Mouse (Mus musculus) frontal cortex, postnatal 14 days (tissue): ENCODE data around the gene Cntn4.

ENCODE experiments used
- DNase-seq, 2 experiments: peaks; one replicate each; pipeline ENCODE4 v3.0.0; 2022; ENCODE audit warnings: low spot score in 2 of 2

Gene Cntn4

DNA sequence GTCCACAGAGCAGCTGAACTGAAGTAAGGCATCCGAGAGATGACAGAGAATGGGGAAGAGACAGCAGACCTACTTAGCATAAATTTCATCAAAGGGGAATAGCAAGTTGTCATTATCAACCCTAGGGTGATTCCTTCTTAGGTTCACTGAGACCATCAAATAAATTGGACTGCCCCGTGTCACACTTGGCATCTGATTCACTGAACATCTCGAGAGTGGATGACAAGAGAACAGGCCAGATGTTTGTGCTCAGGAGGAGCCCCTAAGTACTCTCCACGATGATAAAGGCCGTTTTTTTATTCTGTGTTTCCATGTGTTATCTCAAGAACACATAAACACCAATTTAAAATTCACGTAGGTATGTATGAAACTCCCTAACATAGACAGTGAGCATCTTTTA, 780.7 kb downstream of the Cntn4 start:
- no peak for DNase-seq

DNA sequence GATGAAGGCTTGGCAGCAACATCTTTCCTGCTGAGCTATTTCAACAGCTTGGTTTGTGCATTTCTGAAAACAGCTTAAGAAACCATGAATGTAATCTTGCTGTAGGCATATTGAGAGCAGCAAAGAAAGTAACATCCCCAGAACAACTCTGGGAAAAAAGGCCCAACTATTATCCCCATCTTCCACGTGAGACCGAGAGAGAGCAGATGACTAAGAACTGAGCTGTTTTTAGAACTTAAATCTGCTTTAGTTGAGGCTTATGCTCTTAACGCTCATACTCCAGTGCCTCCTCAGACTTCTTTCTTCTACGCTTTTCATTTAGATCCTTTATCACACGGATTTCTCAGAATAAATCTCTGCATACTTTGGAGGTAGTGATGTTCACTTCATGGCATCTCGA, 784.9 kb downstream of the Cntn4 start:
- no peak for DNase-seq

GRCm38 (mm10) chr6:106463857-106464256, 786.4 kb downstream of the Cntn4 start:
- no peak for DNase-seq

GRCm38 (mm10) chr6:106465766-106466165, 788.3 kb downstream of the Cntn4 start:
- DNase-seq: no peak

DNA sequence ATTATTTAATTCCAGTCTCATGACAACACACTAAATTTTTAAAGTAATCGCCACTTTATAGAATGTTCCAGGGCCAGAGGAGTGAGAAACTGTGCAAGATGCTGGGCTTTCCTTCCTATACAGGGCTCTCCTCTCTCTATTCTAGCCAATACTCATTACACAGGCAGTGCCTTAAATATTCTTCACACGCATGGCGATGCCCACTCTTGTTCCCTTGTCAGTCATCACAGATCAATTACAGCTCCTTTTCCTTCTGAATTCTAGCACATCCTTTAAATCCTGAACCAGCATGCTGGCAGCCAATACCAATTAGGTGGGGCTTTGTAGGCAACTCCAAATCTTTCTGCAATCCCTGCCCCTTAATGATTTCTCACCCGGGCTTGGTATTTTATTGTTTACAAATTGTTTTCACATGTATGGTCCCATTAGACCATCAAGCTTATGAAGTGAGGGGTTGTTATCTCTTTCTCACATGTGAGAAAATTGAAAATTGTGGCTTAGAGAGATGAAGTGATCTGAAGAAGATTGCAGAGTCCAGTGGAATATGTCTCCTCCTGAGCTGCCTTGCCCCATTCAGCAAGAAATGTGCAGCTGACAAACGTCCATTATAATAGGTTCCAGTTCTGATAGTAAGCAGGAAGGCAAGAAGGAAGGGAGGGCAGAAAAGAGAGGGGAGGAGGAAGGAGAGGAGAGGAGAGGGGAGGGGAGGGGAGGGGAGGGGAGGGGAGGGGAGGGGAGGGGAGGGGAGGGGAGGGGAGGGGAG, 789.0 kb downstream of the Cntn4 start:
- no peak for DNase-seq

DNA sequence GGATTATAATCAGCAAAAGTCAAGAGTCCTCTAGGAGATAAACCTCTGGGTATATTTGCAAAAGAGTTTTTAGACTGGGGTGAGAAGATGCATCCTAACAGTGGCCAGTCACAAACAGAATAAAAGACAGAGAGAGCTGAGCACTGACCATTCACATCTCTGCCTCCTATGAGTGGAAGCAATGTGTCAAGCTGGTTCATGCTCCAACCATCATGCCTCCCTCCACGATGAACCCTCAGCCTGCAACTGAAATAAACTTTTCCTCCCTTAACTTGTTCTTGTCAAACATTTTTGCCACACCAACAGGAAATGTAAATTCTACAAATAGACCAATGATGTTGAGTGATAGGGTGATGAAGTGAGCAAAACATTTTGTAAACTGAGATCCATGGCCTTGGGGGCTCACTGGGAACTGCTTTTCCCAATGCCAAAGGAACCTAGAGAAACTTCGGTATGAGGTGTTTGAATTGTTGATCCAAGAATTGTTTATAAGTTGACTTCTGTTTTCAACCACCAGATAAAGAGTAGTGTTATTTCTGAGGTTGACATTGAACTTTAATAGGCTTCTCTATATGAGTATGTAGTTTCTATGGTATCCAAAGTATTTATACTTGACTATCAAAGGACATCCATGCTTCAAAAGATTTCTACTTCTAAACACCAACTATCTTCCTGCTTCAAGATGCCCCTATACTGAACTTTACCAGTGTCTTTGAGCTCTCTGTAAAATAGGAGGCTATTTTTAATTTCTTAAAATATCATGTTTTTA, 794.6 kb downstream of the Cntn4 start:
- DNase-seq: no peak

DNA sequence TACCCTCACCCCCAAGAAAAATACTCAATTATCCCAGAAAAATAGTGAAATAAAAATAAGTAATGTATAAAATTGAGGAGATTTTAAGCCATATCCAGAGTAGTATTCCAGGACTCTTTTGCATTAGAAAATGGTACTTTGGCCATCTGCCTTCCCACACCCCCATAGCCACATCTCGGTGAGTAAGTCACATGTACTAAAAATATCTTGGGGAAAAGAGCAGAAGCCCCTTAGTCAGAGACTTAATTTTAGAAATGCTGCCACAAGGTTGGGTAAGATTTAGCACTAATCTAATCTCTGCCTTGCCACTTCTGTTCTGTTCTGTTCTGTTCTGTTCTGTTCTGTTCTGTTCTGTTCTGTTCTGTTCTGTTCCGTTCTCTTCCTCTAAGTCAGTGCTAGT, 796.4 kb downstream of the Cntn4 start:
- DNase-seq: no peak

DNA sequence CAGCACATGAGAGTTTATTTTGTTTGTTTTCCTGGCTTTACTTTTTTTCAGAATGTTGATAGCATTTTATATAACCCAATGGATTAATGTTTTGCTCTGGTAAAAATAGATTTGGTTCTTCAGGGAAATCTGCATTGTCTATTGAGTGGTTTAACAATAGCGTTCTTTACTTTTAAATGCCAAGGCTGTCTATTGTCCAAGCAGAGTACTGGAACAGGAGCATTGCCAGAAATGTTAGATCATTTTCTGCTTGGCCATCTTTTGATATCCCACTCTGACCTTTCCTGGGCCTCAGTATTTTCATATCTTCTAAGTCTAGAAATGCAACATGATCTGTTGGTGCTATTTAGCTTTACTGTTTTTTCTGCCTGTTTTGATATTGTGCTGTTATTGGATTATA, 804.1 kb downstream of the Cntn4 start:
- DNase-seq: no peak

DNA sequence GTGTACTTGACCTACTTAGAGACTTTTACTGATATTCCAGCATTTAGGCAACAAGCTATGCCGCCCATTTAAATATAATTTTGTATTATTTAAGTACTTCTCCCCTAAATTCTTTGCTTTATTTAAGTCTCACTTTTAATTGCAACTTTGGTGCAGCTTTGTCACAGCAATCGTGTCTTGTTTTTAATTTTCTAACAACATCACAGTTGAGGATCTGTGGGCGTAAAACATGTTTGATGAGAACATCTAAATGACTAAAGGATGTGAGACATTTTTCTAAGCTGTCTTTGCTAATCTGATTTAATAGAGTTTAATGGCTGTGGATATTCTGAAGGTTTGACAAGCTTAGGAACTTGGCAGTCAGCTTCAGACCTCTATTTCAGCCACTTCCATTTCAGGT, 818.8 kb downstream of the Cntn4 start:
- no peak for DNase-seq

GRCm38 (mm10) chr6:106499166-106499565, 821.7 kb downstream of the Cntn4 start:
- DNase-seq: peak; percentile 14 to 17

DNA sequence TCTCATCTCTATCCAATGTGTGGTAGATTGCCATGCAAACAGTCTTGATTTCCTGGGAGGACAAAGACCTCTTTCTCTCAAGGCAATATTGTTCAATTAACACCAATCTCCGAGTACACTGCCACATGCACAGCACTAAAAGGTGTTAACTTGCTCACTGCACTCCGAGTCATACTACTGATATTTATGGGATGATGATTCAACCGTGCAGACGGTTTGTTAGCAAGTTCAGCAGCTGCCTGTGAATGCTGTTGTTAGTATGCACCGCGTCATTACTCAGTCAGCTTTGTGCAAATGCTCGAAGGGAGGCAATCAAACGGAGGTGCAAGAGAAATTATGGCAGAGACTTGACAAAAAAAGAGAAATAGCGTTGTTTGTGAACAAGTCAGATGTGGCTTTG, 826.5 kb downstream of the Cntn4 start:
- peak in 1 of 2 experiments; percentile 11 for DNase-seq

DNA sequence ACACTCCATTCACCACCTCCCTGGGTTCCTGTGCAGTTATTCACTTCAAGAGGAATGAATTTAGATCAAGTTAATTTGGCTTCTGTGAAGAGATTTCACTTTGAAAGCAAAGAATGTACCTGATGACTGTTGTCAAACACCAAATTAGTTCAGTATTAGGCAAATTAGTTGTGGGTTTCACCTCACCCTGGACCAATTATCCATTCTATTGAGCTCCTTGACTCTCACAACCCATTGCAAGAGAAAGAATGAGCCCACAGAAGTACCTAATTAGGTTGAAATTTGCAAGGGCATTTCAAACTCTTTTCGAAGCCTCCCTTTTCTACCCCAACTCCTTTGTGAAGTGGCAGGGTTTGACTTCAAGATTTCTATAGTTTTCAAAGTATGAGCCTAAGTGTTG, 842.9 kb downstream of the Cntn4 start:
- no peak for DNase-seq

GRCm38 (mm10) chr6:106543500-106543899, 866.0 kb downstream of the Cntn4 start:
- no peak for DNase-seq

DNA sequence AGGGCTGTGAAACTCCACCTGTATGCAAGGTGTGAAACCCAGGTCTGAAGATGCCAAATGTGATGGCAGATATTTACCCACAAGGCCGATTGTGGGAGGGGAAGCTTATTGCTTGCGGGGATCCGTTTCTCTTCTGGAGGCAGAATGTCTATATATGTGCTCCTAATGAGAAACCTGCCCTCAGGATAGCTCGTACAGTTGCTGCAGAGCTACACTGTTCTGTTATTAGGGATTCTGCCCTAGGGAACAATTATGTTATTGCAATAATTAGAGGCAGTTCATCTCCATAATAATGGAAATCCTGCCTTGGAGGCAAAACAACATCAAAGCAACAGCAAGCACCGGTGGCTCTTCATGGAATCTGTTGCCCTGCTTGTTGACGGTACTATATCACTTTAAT, 884.2 kb downstream of the Cntn4 start:
- DNase-seq: no peak

DNA sequence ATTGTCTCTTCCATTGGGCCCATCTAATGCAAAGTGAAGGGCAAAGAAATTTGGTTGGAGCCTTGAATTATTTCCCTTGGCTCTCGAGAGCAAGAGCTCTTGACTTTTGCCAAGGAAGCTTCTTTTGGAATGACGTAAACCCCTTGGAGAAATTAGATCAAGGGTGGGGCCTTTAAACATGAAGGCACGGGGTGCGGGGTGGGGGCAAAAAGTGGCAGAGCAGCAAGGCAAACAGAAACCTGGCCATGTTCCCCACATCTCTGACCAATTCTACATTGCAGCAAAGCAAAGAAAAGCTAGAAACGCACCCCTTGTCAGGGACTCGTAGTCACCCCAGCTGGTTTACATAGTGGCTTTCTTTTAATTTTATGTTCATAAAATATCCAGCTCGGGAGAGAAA, 887.9 kb downstream of the Cntn4 start:
- no peak for DNase-seq

DNA sequence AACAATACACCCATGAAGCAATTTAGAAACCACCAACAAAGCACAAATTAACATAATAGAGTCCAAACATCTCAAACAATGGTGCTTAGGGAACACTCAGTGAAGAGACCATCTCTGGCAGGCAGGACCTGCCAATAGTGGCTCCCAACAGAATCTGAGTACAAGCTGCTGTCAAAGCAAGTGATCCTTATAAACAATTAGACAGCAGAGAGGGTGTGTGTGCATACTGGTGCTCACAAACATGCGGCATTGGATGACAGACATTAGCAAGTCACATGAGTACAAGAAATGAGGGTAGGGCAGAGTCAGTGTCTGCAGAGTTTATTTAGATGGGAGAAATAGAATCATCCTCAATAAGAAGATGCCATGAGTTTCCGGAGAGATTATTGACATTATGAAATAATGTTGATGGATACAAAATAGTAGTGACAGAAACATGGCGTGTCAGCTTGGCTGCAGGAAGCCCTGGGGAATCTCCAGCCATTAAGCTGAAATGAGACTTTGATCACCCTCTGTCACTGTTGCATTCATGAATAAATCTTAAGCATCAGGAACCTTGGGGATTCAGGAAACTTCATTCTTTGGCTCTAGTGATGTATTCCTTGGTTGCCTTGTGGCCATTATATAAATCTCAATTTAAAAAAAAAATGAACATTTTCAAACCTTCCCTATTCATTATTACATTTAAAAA, 888.5 kb downstream of the Cntn4 start:
- no peak for DNase-seq

DNA sequence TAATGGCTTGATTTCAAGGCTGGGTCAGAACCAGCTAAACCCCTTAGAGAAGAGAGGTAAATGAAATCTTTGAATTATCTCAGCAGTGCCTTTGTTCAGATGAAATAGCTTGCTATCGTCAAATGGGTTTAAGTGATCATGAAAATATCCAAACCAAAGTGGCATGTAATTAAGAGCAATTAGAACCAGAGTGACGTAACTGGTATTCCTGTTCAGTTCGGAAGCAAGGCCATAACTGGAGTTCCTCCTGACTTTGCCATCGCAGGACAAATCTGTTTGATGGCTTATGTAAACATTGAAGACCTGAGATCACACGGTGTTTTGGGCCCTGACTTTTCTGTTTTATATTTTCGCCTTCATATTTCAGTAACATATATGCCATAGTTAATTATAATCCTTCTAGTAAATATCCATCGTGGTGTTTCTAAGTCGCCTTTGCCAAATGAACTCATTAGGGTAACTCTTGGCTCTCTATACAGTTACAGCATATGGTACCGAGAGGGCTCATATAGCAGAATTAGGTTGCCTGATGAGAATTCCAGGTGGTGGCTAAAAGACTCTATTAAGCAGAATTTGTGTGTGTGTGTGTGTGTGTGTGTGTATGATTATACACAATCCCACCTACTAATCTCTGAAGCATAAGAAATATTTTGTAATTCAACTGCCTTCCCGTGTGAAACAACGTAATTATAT, 889.6 kb downstream of the Cntn4 start:
- no peak for DNase-seq

DNA sequence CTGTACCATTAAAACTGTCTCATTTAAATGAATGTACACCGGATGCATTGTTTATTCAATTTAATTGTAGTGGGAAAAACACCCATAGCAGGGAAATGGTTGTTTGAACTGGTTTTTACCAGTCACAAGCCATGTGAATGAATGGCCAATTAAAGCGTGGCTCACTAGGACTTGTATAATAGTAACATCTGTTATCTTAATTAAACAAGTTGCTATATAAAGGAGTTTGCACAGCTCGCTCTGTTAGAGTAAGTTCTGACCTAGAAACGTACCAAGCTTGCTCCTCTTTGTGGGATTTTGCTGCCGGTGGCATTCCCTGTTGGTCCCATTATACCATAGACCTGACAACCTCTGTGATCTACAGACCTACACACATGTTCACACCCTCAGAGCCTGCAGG, 902.7 kb downstream of the Cntn4 start:
- DNase-seq: no peak

- DNase-seq: no peak
These were observed 916.3 kb downstream of the Cntn4 start for GRCm38 (mm10) chr6:106593756-106594155.

DNA sequence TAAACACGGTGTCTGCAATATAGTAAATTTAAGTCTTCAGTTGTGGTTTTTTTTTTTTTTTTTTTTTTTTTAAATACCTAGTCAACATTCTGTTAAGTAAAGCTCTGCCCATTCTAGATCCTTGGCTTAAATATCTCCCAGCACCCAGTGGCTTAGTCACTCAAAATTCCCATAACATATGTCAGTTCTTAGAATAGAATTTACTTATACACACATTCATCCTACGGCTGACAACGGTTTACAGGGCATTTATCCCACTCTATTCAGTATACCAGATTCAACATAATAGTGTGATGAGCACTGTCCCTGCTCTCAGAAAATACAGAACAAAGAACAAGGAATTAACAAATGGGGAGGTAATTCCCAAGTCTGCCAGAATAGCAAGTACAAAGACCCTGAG, 939.6 kb downstream of the Cntn4 start:
- DNase-seq: no peak

- no peak for DNase-seq
These were observed 943.8 kb downstream of the Cntn4 start for GRCm38 (mm10) chr6:106621188-106621749.

- no peak for DNase-seq
These were observed 965.6 kb downstream of the Cntn4 start for GRCm38 (mm10) chr6:106643026-106643425.
